Mouse (Mus musculus) liver, adult 2 months (tissue): Measurements from ENCODE around the gene Pde4d.

Experiments used
- CTCF ChIP-seq: fragments of 200-500 bp; IDR thresholded peaks from 2 replicates; pipeline ENCODE4 v1.5.1; 2011; ENCODE audit warnings: low read depth, low read length, control low read depth
- POLR2A ChIP-seq: fragments of 200-500 bp; IDR thresholded peaks from 2 replicates; pipeline ENCODE4 v1.6.1; 2011; ENCODE audit warnings: low read length, control low read depth; ENCODE audit not compliant: insufficient read depth; ENCODE audit errors: extremely low read depth

DNA sequence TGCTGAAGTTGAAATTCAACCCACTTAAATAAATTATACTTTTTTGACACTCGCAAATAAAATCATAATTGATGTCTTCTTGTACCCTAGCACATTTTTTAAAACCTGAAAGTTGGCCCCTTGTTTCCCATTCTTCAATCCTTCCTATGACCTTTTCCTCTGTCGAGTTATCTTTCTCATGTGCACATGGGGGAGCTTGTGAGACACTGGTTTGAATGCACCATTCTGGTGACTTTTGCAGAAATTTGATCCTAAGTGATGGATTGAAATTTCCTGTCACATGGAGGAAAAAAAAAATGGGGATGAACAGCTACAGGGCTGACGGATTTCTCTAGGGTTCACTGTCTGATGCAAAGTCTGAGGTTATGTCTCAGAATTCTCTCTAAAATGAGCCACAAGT is 181.5 kb downstream of the Pde4d start:
- TF ChIP-seq CTCF (no peak), POLR2A (no peak)
